Mouse (Mus musculus): ENCODE data around the gene Plpp7. TPM values are rescaled to one million over a fixed set of nuclear protein-coding genes. Genes with fewer than 3 reads are reported as not detected.

The Plpp7 gene
- polyA plus RNA-seq, 2 experiments: 1.1 to 1.4 TPM

DNA sequence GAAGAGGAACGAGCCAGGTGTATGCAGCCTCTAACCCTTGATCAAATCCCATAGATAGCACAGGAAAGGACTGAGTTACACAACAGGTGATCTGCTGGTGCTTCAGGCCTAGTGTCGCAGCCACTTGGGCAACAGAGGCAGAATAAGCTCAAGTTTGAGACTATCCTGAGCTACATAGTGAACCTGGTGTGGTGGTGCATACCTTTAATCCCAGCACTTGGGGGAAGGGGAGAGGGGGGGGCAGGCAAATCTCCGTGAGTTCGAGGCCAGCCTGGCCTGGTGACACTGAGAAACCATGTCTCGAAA, 33.2 kb downstream of the Plpp7 start:
- H3K4me1 ChIP-seq (replicated peaks; ENCODE audit: control insufficient read depth in 2 of 2, insufficient read depth in 2 of 2, low read length in 1 of 2): peaks cover 74 to 81% of the 10 kb centered on the region in 2 experiments
- H3K4me3 ChIP-seq (ENCODE audit: insufficient read depth in 1 of 2, low read depth in 2 of 2, low read length in 2 of 2): peak overlapping the region; percentile 26 to 53; a peak in 3 of 4 replicates
- H3K27ac ChIP-seq: peak overlapping the region; percentile 100
- no peak for TF ChIP-seq EP300 (IDR thresholded peaks at IDR 0.05; ENCODE audit: low read depth)
- no peak for TF ChIP-seq CTCF (IDR thresholded peaks at IDR 0.05; ENCODE audit: low read depth)
- no peaks in the 10 kb centered on the region for H3K36me3 ChIP-seq (replicated peaks; ENCODE audit: control insufficient read depth, insufficient read depth, low read depth)
- peak overlapping the region; percentile 98 for H3K4me2 ChIP-seq (ENCODE audit: low read depth)
- ATAC-seq (ENCODE audit: insufficient read depth): peak; percentile 68
- peak in 1 of 3 experiments; percentile 51 for DNase-seq (ENCODE audit: low read depth in 3 of 3, low spot score in 3 of 3)
- no peaks in the 10 kb centered on the region for H3K9me3 ChIP-seq (ENCODE audit: control insufficient read depth, low read length)
- H3K27me3 ChIP-seq (ENCODE audit: control insufficient read depth, insufficient read depth, low read length): no peaks in the 10 kb centered on the region
- peak overlapping the region; percentile 65 for H3K9ac ChIP-seq (replicated peaks)
- WGBS (ENCODE audit: insufficient replicate concordance): 28% methylated on average over 5 of the region's 5 CpGs

DNA sequence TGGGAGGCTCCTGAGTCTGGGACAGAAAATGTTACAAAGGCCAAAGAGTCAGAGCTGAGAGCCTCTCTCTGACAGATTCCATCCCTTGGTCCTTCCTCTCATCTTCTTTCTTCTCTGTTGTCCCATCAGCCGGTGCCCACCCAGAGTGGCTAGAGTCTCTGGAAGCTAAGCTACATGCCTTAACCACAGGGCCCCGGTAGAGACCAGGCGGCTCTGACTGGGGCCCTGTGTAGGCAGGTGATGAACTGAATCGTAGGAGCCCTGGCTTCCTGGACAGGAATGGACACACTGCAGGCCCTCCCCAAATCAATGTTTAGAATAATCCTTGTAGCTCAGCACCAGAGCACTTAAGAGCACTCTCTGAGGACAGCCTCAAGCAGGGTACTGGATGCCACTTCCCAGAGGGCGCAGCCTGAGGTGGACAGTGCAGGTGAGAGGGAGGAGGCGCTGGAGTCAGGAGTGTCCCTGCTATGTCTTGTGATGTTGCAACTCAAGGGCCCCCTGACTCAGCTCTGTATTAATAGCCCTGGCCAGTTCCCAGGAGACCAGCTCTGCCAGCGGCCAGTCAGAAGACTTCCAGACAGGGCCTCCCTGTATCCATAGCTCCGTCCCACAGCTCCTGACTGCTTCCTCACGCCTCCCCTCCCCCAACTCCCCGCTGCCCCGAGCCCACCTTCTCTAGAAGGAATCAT, 34.2 kb downstream of the Plpp7 start:
- H3K9ac ChIP-seq (replicated peaks): peak overlapping the region; percentile 51

DNA sequence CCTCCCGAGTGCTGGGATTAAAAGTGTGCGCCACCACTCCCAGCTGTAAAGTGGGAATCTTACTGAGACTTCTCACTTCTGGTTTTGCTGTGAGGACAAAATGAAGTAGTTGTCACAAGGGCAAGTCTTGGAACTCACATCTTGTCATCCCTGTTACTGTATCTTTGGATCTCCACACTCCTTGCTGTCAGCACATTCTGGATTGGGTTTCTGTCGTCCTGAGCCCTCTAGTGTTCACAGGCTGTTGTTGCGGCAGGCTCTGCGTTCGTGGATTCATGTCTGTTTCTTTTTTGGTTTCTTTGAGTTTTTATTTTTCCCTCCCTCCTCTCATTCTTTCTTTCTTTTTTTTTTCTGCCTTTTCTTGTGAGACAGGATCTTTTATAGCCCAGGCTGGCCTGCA, 35.1 kb downstream of the Plpp7 start:
- no peak for ATAC-seq (ENCODE audit: insufficient read depth)
- DNase-seq (ENCODE audit: low read depth in 3 of 3, low spot score in 3 of 3): peak; percentile 74 to 80 (median 75)
- 28% methylated on average over 6 of the region's 6 CpGs for WGBS (ENCODE audit: insufficient replicate concordance)

More for the DNA sequence above, 34.2 kb downstream of the Plpp7 start:
- H3K9me3 ChIP-seq (ENCODE audit: control insufficient read depth, low read length): no peaks in the 10 kb centered on the region
- H3K4me1 ChIP-seq (replicated peaks; ENCODE audit: control insufficient read depth in 2 of 2, insufficient read depth in 2 of 2, low read length in 1 of 2): peaks cover 71 to 77% of the 10 kb centered on the region in 2 experiments
- no peak overlapping the region for H3K4me3 ChIP-seq (ENCODE audit: insufficient read depth in 1 of 2, low read depth in 2 of 2, low read length in 2 of 2)
- H3K4me2 ChIP-seq (ENCODE audit: low read depth): no peak overlapping the region
- H3K27ac ChIP-seq: peak overlapping the region; percentile 100
- no peaks in the 10 kb centered on the region for H3K36me3 ChIP-seq (replicated peaks; ENCODE audit: control insufficient read depth, insufficient read depth, low read depth)
- TF ChIP-seq EP300 (IDR thresholded peaks at IDR 0.05; ENCODE audit: low read depth): no peak
- no peak for TF ChIP-seq CTCF (IDR thresholded peaks at IDR 0.05; ENCODE audit: low read depth)
- DNase-seq (ENCODE audit: low read depth in 3 of 3, low spot score in 3 of 3) (no peak), ATAC-seq (ENCODE audit: insufficient read depth) (no peak)
- 59% methylated on average over 11 of the region's 11 CpGs for WGBS (ENCODE audit: insufficient replicate concordance)
- H3K27me3 ChIP-seq (ENCODE audit: control insufficient read depth, insufficient read depth, low read length): no peaks in the 10 kb centered on the region

DNA sequence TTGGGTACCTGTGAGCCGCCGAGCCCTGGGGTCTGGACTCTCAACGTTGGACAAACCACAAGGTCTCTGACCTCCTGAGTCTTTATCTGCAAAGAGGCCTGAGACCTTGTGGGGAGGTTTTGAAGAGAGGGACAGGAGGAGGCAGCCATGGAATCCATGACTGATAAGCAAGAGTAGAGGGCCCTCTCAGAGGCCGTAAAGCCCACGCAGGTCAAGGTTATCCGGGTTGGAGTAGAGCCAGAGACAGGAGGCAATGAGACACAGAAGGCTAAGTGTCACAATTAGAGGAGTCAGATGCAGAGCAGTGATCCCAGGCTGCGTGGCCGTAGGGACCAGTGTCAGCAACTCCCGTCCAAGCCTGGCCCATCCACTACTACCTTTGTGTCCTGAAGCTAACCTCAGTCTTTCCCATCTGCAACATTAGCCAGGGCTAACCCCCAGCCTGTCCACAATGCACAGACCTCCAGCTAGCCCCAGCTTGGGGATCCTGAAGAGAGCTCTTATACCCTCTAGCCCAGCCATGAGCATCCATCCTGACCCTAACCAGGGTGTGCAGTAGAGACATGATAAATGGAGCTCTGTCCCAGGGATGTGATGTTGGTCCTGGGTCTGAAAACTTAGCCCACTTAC, 36.0 kb downstream of the Plpp7 start:
- no peak for ATAC-seq (ENCODE audit: insufficient read depth)
- H3K9me3 ChIP-seq (ENCODE audit: control insufficient read depth, low read length): no peaks in the 10 kb centered on the region
- no peak for DNase-seq (ENCODE audit: low read depth in 3 of 3, low spot score in 3 of 3)
- 37% methylated on average over 9 of the region's 9 CpGs for WGBS (ENCODE audit: insufficient replicate concordance)
- no peak overlapping the region for H3K4me3 ChIP-seq (ENCODE audit: insufficient read depth in 1 of 2, low read depth in 2 of 2, low read length in 2 of 2)
- H3K27me3 ChIP-seq (ENCODE audit: control insufficient read depth, insufficient read depth, low read length): no peaks in the 10 kb centered on the region
- H3K36me3 ChIP-seq (replicated peaks; ENCODE audit: control insufficient read depth, insufficient read depth, low read depth): no peaks in the 10 kb centered on the region
- TF ChIP-seq EP300 (IDR thresholded peaks at IDR 0.05; ENCODE audit: low read depth) (no peak), CTCF (IDR thresholded peaks at IDR 0.05; ENCODE audit: low read depth) (no peak)
- peaks cover 58 to 64% of the 10 kb centered on the region in 2 experiments for H3K4me1 ChIP-seq (replicated peaks; ENCODE audit: control insufficient read depth in 2 of 2, insufficient read depth in 2 of 2, low read length in 1 of 2)
- H3K4me2 ChIP-seq (ENCODE audit: low read depth): peak overlapping the region; percentile 49
- peak overlapping the region; percentile 100 for H3K27ac ChIP-seq
- H3K9ac ChIP-seq (replicated peaks): peak overlapping the region; percentile 64

More for the DNA sequence above, 35.1 kb downstream of the Plpp7 start:
- Histone ChIP-seq H3K27me3 (ENCODE audit: control insufficient read depth, insufficient read depth, low read length) (no peaks in the 10 kb centered on the region), H3K36me3 (replicated peaks; ENCODE audit: control insufficient read depth, insufficient read depth, low read depth) (no peaks in the 10 kb centered on the region), H3K4me1 (replicated peaks; ENCODE audit: control insufficient read depth in 2 of 2, insufficient read depth in 2 of 2, low read length in 1 of 2) (peaks cover 65 to 71% of the 10 kb centered on the region in 2 experiments), H3K9me3 (ENCODE audit: control insufficient read depth, low read length) (no peaks in the 10 kb centered on the region), H3K4me2 (ENCODE audit: low read depth) (peak overlapping the region; percentile 49), H3K4me3 (ENCODE audit: insufficient read depth in 1 of 2, low read depth in 2 of 2, low read length in 2 of 2) (no peak overlapping the region), H3K9ac (replicated peaks) (peak overlapping the region; percentile 64), H3K27ac (peak overlapping the region; percentile 100)
- peak; percentile 52 for TF ChIP-seq EP300 (IDR thresholded peaks at IDR 0.05; ENCODE audit: low read depth)
- TF ChIP-seq CTCF (IDR thresholded peaks at IDR 0.05; ENCODE audit: low read depth): peak; percentile 97

DNA sequence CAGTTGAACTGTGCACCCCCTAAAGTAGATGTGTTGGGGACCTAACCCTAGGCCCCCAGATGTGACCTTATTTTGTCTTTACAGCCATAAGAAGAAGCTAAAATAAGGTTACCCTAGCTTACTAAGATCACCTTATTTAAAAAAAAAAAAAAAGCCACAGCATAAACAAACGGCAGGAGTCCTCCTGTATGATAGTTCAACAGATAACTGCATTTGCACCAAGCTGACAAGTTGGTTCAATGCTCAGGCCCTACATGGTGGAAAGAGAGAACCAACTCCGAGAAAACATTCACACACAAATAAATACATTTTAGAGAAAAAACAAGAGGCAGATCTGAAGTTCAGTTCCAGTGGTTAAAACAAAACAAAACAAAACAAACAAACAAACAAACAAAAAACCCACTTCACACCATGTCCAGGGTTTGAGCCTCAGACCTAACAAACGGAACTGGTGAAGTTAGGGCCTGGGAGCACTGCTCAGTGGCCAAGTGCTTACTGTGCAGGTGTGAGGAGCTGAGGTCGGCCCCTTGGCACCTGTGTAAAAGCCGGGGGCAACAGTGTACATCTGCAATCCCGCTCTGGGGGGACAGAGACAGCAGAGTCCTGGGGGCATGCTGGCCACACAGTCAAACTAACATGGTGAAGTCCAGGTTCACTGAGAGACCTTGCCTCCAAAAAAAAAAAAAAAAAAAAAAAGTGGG, 36.7 kb downstream of the Plpp7 start:
- Histone ChIP-seq H3K27me3 (ENCODE audit: control insufficient read depth, insufficient read depth, low read length) (no peaks in the 10 kb centered on the region), H3K4me3 (ENCODE audit: insufficient read depth in 1 of 2, low read depth in 2 of 2, low read length in 2 of 2) (0 out of 4 replicates have a peak overlapping the region, but pooled peaks of 1 of the 2 experiments have one; percentile 1), H3K4me1 (replicated peaks; ENCODE audit: control insufficient read depth in 2 of 2, insufficient read depth in 2 of 2, low read length in 1 of 2) (peaks cover 52 to 58% of the 10 kb centered on the region in 2 experiments), H3K27ac (peak overlapping the region; percentile 100), H3K4me2 (ENCODE audit: low read depth) (peak overlapping the region; percentile 49), H3K9me3 (ENCODE audit: control insufficient read depth, low read length) (no peaks in the 10 kb centered on the region), H3K36me3 (replicated peaks; ENCODE audit: control insufficient read depth, insufficient read depth, low read depth) (no peaks in the 10 kb centered on the region), H3K9ac (replicated peaks) (peak overlapping the region; percentile 64; the same call in 1 of the 2 replicates)
- DNase-seq (ENCODE audit: low read depth in 3 of 3, low spot score in 3 of 3): no peak
- TF ChIP-seq EP300 (IDR thresholded peaks at IDR 0.05; ENCODE audit: low read depth) (no peak), CTCF (IDR thresholded peaks at IDR 0.05; ENCODE audit: low read depth) (no peak)
- ATAC-seq (ENCODE audit: insufficient read depth): no peak
- 51% methylated on average over 6 of the region's 6 CpGs for WGBS (ENCODE audit: insufficient replicate concordance)

All from liver, embryonic 14.5 days (tissue).